In the genomic region with DNA sequence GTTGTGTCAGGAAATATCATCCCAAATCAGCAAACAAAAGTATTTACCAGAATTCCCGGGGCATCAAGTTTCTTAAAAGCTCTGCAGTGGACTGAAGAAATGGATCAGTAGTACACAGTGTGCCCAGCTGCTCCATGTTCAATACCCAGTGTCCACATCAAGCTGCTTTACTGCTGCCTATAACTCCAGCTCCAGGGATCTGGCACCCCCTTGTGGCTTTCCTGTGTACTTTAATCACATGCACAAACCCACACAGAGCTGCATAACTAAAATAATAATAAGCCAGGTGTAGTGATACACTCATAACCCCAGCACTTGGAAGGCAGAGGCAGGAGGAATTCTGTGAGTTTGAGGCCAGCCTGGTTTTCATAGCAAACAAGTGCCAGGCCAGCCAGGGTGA, we compare ENCODE assay signal across 8 mouse cellular contexts. TPM values are rescaled to one million over a fixed set of nuclear protein-coding genes. Genes with fewer than 3 reads are reported as not detected.
DNase-seq lines count a peak whose midpoint lies in the region; ATAC-seq and TF ChIP-seq lines count a peak whose summit lies in the region.

No protein-coding gene starts in this region.

- no peaks in the 10 kb centered on the region for H3K9me3 ChIP-seq in limb, embryonic 14.5 days (ENCODE audit: control insufficient read depth, low read length)
- no peaks in the 10 kb centered on the region for H3K9me3 ChIP-seq in neural tube, embryonic 11.5 days (ENCODE audit: control insufficient read depth, low read length)
- H3K9me3 ChIP-seq in stomach, embryonic 14.5 days (ENCODE audit: control insufficient read depth, low read depth, low read length), result no peaks in the 10 kb centered on the region

- WGBS in limb, embryonic 14.5 days, result 79% methylated on average over 1 of the region's 1 CpGs
- WGBS in neural tube, embryonic 11.5 days, result 93% methylated on average over 1 of the region's 1 CpGs
- WGBS in stomach, embryonic 14.5 days, result 85% methylated on average over 1 of the region's 1 CpGs

- no peak overlapping the region for H3K27ac ChIP-seq in cortical plate, adult 2 months (ENCODE audit: insufficient read depth, low read length)
- H3K27ac ChIP-seq in limb, embryonic 14.5 days (replicated peaks; ENCODE audit: low read depth, low read length), result no peak overlapping the region
- no peak overlapping the region for H3K27ac ChIP-seq in neural tube, embryonic 11.5 days (ENCODE audit: low read depth, low read length)
- no peak overlapping the region for H3K27ac ChIP-seq in stomach, embryonic 14.5 days (ENCODE audit: low read length)

- H3K4me2 ChIP-seq in limb, embryonic 14.5 days (replicated peaks; ENCODE audit: low read depth, low read length, severe bottlenecking), result no peak overlapping the region
- no peak overlapping the region for H3K4me2 ChIP-seq in neural tube, embryonic 11.5 days (ENCODE audit: low read depth)
- H3K4me2 ChIP-seq in stomach, embryonic 14.5 days (replicated peaks; ENCODE audit: low read depth, low read length), result no peak overlapping the region

- TF ChIP-seq POLR2A in cortical plate, adult 2 months (IDR thresholded peaks at IDR 0.05; ENCODE audit: extremely low read depth, insufficient read depth, low read length), result no peak
- TF ChIP-seq POLR2A in limb, embryonic 14.5 days (IDR thresholded peaks at IDR 0.05; ENCODE audit: borderline replicate concordance, extremely low read depth, insufficient read depth, insufficient read length), result no peak

- peak; percentile 47; the same call in 1 of the 2 replicates for ATAC-seq in limb, embryonic 14.5 days (ENCODE audit: low FRiP score, low read depth)
- ATAC-seq in neural tube, embryonic 11.5 days (ENCODE audit: insufficient read depth, low FRiP score, low TSS enrichment), result peak; percentile 45; the same call in 1 of the 2 replicates
- peak; percentile 44; the same call in 1 of the 2 replicates for ATAC-seq in stomach, embryonic 14.5 days (ENCODE audit: insufficient number of reproducible peaks, insufficient read depth, low FRiP score, low read depth)

- no peak overlapping the region for H3K4me3 ChIP-seq in cortical plate, adult 2 months (ENCODE audit: insufficient read depth, low read length)
- H3K4me3 ChIP-seq in limb, embryonic 14.5 days (replicated peaks; ENCODE audit: low read length), result no peak overlapping the region
- H3K4me3 ChIP-seq in neural tube, embryonic 11.5 days (ENCODE audit: low read depth, low read length), result no peak overlapping the region
- no peak overlapping the region for H3K4me3 ChIP-seq in stomach, embryonic 14.5 days (ENCODE audit: low read depth, low read length)

- peak; percentile 43 to 50 for DNase-seq in urinary bladder, adult 18-20 months (ENCODE audit: low spot score in 2 of 2)
- DNase-seq in urinary bladder, postnatal 10 days (ENCODE audit: low spot score), result no peak
- peak; percentile 78 for DNase-seq in gastrocnemius, postnatal 14 days
- DNase-seq in kidney, adult 9 months, result peak; percentile 85
- DNase-seq in limb, embryonic 14.5 days (ENCODE audit: low spot score), result peak; percentile 63
- DNase-seq in neural tube, embryonic 11.5 days (ENCODE audit: low spot score), result peak; percentile 56

- TF ChIP-seq CTCF in cortical plate, adult 2 months (IDR thresholded peaks at IDR 0.05; ENCODE audit: extremely low read depth, insufficient read depth, low read length), result peak; percentile 77

- H3K36me3 ChIP-seq in limb, embryonic 14.5 days (ENCODE audit: control insufficient read depth, insufficient read depth, low read length), result no peaks in the 10 kb centered on the region
- no peaks in the 10 kb centered on the region for H3K36me3 ChIP-seq in neural tube, embryonic 11.5 days (ENCODE audit: control insufficient read depth, insufficient read depth, low read length)
- H3K36me3 ChIP-seq in stomach, embryonic 14.5 days (ENCODE audit: control insufficient read depth, insufficient read depth, low read length), result no peaks in the 10 kb centered on the region

- H3K4me1 ChIP-seq in cortical plate, adult 2 months (ENCODE audit: control insufficient read depth, insufficient read depth, low read length), result no peaks in the 10 kb centered on the region
- H3K4me1 ChIP-seq in limb, embryonic 14.5 days (ENCODE audit: control insufficient read depth, insufficient read depth, low read length), result no peaks in the 10 kb centered on the region
- no peaks in the 10 kb centered on the region for H3K4me1 ChIP-seq in neural tube, embryonic 11.5 days (ENCODE audit: control insufficient read depth, insufficient read depth, low read length)
- no peaks in the 10 kb centered on the region for H3K4me1 ChIP-seq in stomach, embryonic 14.5 days (ENCODE audit: control insufficient read depth, insufficient read depth, low read length)

- no peaks in the 10 kb centered on the region for H3K27me3 ChIP-seq in limb, embryonic 14.5 days (ENCODE audit: control insufficient read depth, insufficient read depth, low read length)
- H3K27me3 ChIP-seq in neural tube, embryonic 11.5 days (ENCODE audit: control insufficient read depth, insufficient read depth, low read length), result no peaks in the 10 kb centered on the region
- no peaks in the 10 kb centered on the region for H3K27me3 ChIP-seq in stomach, embryonic 14.5 days (ENCODE audit: control insufficient read depth, insufficient read depth, low read length)

- H3K9ac ChIP-seq in limb, embryonic 14.5 days (ENCODE audit: low read depth, low read length, severe bottlenecking), result no peak overlapping the region
- H3K9ac ChIP-seq in neural tube, embryonic 11.5 days (ENCODE audit: low read length), result no peak overlapping the region
- H3K9ac ChIP-seq in stomach, embryonic 14.5 days (replicated peaks; ENCODE audit: low read depth, low read length), result no peak overlapping the region

- intact Hi-C loops in gastrocnemius, postnatal 14 days (cut with DNase I; ENCODE audit: low total_unique reads), result loop anchor here (5.0 kb wide), 1 partner anchor 210 kb away; no protein-coding TSS in a partner anchor

RNA-seq across cellular contexts. Expression of a gene that starts 11.2 kb away (rescaled TPM):
- polyA plus RNA-seq in cortical plate, adult 2 months (2012; rRNA removed), result 19.4 and 20.6 TPM in 2 replicates
- total RNA-seq in gastrocnemius, postnatal 14 days (2021), result 10 to 100 TPM; 14.9 to 20.5 TPM
- 19.6 and 25.3 TPM in 2 replicates for polyA plus RNA-seq in limb, embryonic 14.5 days (2012; rRNA removed)
- polyA plus RNA-seq in limb, embryonic 14.5 days (2014; fragmentation: Nextera tagmentation; extraction: Ambion mirVana), result 11.4 and 11.9 TPM in 2 replicates
- 15.9 and 18.6 TPM in 2 replicates for polyA plus RNA-seq in neural tube, embryonic 11.5 days (2014; fragmentation: Nextera tagmentation; extraction: Ambion mirVana)
- polyA plus RNA-seq in stomach, embryonic 14.5 days (2014; fragmentation: Nextera tagmentation; extraction: Ambion mirVana), result 16.1 and 17.5 TPM in 2 replicates
